Mouse (Mus musculus): ENCODE results near the gene Rnf168. TPM values are rescaled to one million over a fixed set of nuclear protein-coding genes. Genes with fewer than 3 reads are reported as not detected.

The Rnf168 gene
- polyA plus RNA-seq, 1 experiment from 2014 or later: 32.7 TPM

DNA sequence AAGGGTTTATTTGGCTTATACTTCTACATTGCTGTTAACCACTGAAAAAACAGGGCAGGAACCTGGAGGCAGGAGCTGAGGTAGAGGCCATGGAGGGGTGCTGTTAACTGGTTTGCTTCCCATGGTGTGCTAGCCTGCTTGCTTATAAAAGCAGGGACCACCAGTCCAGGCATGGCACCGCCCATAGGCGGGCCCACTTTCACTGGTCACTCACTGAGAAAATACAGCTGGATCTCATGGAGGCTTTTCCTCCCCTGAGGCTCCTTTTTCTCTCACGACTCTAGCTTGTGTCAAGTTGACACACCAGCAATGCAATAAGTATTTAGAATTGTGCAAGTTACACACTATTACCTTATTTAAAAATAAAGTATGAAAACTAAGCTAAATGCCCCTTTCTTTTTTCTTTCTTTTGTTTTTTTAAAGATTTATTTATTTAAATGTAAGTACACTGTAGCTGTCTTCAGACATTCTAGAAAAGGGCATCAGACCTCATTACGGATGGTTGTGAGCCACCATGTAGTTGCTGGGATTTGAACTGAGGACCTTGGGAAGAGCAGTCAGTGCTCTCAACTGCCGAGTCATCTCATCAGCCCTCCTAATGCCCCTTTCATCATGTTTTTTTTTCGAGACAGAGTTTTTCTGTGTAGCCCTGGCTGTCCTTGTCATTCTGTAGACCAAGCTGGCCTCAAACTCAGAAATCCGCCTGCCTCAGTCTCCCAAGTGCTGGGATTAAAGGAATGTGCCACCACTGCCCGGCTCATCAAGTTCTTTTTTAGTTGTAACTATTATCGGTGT, 53.8 kb downstream of the Rnf168 start:
- Histone ChIP-seq H3K4me2 (replicated peaks) (peak overlapping the region; percentile 60), H3K27ac (0 out of 2 replicates have a peak overlapping the region, but pooled peaks have one; percentile 96), H3K4me3 (peak overlapping the region; percentile 87), H3K27me3 (no peaks in the 10 kb centered on the region), H3K4me1 (peaks cover 13% of the 10 kb centered on the region), H3K9ac (no peak overlapping the region; the same call in 1 of the 2 replicates), H3K9me3 (replicated peaks) (no peaks in the 10 kb centered on the region), H3K36me3 (no peaks in the 10 kb centered on the region)
- no peak for ATAC-seq (ENCODE audit: low FRiP score)
- WGBS: 55% methylated on average over 9 of the region's 9 CpGs

DNA sequence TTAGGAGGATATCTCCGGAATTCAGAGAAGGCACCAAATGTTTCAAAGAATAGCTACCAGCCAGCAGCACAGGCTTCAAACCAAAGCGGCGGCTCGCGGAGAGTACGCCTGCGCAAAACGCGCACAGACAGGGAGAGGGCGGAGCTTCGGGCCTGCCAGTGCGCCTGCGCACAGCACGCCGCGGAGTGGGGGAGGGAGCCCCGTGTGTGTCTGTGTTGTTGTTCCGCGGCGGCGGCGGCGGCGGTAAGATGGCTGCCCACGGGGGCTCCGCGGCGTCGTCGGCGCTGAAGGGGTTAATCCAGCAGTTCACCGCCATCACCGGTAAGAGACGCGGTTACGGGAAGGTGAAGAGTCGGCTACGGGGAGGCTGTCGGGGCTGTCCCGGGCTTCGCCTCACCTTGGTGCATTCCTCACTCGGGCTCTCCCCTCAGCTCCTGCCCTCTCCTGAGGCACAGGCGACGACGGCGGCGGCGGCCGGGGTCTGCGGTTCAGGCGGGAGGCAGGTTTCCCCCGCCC, 54.8 kb downstream of the Rnf168 start, which contains the start of gene Ubxn7:
Ubxn7 (plus strand) TSS at position 218 of the 516 bp plus-strand sequence.
- Histone ChIP-seq H3K27me3 (no peaks in the 10 kb centered on the region), H3K4me1 (peaks cover 13% of the 10 kb centered on the region), H3K4me2 (replicated peaks) (peak within 1 kb of the TSS; percentile 60), H3K9ac (peak within 1 kb of the TSS; percentile 96), H3K27ac (peak within 1 kb of the TSS; percentile 96), H3K9me3 (replicated peaks) (no peaks in the 10 kb centered on the region), H3K4me3 (peak within 1 kb of the TSS; percentile 87), H3K36me3 (no peaks in the 10 kb centered on the region)
- WGBS: under 1% methylated on average over 51 of the region's 52 CpGs
- peak; percentile 96 for ATAC-seq (ENCODE audit: low FRiP score)

DNA sequence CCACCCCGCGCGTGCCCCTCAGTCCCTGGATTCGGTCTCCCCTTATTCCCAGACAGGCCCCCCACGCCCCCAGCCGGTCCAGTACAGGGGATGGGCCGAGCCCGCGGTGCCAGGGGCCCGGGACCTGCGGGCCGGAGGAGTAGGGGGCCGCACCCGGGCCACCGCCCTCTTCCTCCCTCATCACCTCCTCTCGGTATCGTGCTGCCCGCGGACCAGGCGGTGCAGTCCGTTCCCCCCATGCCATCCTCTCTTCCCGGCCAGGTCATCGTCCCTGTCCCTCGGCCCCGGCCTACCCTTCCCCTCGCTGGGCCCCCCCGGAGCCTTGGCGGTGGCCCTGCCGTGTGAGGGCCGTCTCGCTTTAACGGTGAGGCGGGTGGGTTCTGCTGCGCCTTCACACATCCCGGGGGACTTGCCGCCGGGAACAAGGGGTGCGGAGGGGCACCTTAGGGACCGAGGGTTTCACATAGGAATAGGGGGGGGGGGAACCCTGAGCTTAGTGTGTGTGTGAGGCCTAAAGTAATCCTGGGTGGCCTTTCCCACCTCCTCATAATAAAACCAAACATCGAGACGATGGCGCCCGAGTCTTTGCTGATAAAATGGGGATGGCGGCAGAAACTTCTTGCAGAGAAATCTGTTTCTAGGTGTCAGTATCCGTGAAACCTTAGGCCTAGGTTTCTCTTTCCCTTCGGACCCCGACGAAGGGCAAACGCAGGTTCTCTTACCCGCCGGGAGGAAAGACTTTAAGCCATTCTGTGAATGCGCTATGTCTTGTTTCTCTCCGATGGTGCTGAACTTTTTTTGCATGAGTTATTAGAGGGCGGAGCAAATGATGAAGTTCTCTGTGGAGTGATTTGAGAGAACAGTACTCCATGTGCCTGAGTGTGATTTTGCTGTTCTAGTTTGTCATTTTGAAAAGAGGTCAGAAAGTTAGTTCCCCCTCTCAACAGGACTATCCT, 55.6 kb downstream of the Rnf168 start:
- H3K4me1 ChIP-seq: peaks cover 13% of the 10 kb centered on the region
- H3K27me3 ChIP-seq: no peaks in the 10 kb centered on the region
- peak; percentile 86 for ATAC-seq (ENCODE audit: low FRiP score)
- under 1% methylated on average over 52 of the region's 54 CpGs for WGBS
- peak overlapping the region; percentile 87 for H3K4me3 ChIP-seq
- H3K4me2 ChIP-seq (replicated peaks): peak overlapping the region; percentile 60
- H3K9me3 ChIP-seq (replicated peaks): no peaks in the 10 kb centered on the region
- H3K9ac ChIP-seq: peak overlapping the region; percentile 96
- no peaks in the 10 kb centered on the region for H3K36me3 ChIP-seq
- H3K27ac ChIP-seq: peak overlapping the region; percentile 96

DNA sequence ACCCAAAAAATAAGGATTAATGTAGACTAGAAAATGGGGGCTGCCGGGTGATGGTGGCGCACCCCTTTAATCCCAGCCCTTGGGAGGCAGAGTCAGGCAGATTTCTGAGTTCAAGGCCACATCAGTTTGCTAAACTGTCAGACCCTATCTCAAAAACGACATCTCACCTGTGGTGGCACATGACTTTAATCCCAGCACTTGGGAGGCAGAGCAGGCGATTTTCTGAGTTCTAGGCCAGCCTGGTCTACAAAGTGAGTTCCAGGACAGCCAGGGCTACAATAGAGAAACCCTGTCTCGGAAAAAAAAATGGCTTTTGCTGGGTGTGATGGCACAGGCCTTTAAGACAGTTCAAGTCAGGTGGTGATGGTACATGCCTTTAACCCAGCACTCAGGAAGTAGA, 57.9 kb downstream of the Rnf168 start:
- Histone ChIP-seq H3K9me3 (replicated peaks) (no peaks in the 10 kb centered on the region), H3K9ac (no peak overlapping the region), H3K4me1 (peaks cover 13% of the 10 kb centered on the region), H3K4me3 (no peak overlapping the region), H3K36me3 (no peaks in the 10 kb centered on the region), H3K4me2 (replicated peaks) (no peak overlapping the region), H3K27ac (no peak overlapping the region), H3K27me3 (no peaks in the 10 kb centered on the region)
- 97% methylated on average over 5 of the region's 5 CpGs for WGBS
- ATAC-seq (ENCODE audit: low FRiP score): no peak

DNA sequence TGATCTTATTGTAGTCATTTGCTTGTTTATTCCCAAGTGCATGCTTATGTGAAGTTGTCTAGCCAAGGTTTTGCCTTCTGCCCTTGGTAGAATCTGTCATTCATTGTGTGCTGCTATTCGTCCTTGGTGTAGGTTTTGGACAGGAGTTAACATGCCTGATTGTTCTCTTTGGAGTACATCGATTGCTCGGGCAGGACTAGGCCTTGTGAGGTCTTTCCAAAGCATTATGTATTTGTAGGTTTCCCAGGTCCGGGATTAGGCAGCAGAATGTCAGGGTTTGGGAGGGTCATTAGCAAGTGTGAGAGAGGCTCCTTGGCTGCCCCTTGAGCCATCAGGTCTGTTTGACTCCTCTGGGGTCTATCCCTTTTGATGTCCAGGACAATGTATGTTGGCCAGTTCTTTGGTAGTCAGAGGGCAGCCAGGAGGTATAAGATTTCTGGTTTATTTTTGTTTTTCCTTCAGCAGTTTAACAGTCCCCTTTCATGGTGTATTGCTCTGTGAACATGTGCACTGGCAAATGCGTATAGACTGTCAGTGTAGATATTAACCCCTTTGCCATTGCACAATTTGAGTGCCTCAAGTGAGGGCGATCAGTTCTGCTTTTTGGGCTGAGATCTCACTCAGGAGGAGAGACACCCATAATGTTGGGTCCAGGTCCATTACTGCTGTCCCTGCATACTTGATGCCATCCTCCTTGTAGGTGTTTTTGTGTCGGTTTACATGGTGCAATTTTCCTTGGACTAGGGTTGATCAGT, 58.9 kb downstream of the Rnf168 start:
- H3K27ac ChIP-seq: no peak overlapping the region
- 87% methylated on average over 7 of the region's 7 CpGs for WGBS
- peaks cover 10% of the 10 kb centered on the region; the same call in 1 of the 2 replicates for H3K4me1 ChIP-seq
- no peaks in the 10 kb centered on the region for H3K36me3 ChIP-seq
- ATAC-seq (ENCODE audit: low FRiP score): no peak
- no peaks in the 10 kb centered on the region for H3K27me3 ChIP-seq
- H3K4me2 ChIP-seq (replicated peaks): no peak overlapping the region
- H3K9me3 ChIP-seq (replicated peaks): no peaks in the 10 kb centered on the region
- no peak overlapping the region for H3K9ac ChIP-seq
- H3K4me3 ChIP-seq: no peak overlapping the region

DNA sequence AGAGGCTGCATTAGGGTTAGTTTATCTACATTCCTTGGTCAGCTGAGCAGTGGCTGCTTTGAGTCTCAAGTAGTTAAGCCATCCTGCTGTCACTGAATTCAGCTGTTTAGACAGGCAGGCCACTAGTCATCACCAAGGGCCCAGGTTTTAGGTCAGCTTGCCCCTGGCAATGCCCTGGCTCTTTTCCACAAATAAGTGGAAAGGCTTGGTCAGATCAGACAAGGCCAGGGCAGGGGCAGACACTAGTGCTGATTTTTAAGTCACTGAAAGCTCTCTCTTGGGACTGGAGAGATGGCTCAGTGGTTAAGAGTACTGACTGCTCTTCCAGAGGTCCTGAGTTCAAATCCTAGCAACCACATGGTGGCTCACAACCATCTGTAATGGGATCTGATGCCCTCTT, 59.7 kb downstream of the Rnf168 start:
- Histone ChIP-seq H3K27ac (no peak overlapping the region), H3K4me3 (no peak overlapping the region), H3K27me3 (no peaks in the 10 kb centered on the region), H3K9me3 (replicated peaks) (no peaks in the 10 kb centered on the region), H3K4me2 (replicated peaks) (no peak overlapping the region), H3K4me1 (peaks cover 10% of the 10 kb centered on the region; the same call in 1 of the 2 replicates), H3K36me3 (no peaks in the 10 kb centered on the region), H3K9ac (no peak overlapping the region)
- no peak for ATAC-seq (ENCODE audit: low FRiP score)

DNA sequence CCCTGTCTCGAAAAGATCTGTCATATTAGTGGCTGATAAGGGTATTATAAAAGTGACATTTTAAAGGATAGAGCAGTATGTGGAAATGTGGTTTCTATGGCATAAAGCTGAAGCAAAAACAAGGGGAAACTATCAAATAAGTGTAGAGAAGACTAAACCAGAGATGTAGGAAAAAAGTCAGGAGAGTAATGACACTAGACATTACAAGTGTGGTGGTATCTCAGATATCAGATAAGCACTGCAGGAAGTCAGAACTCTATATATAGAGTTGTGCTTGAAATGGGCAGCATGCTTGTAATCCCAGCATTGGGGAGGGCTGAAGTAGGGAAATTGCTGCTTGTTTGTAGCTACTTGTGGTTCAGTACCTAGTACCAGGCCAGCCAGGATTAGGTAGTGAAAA, 63.2 kb downstream of the Rnf168 start:
- H3K36me3 ChIP-seq: no peaks in the 10 kb centered on the region
- ATAC-seq (ENCODE audit: low FRiP score): no peak
- no peaks in the 10 kb centered on the region for H3K9me3 ChIP-seq (replicated peaks)
- H3K4me3 ChIP-seq: no peak overlapping the region
- H3K27me3 ChIP-seq: no peaks in the 10 kb centered on the region
- H3K9ac ChIP-seq: no peak overlapping the region
- no peak overlapping the region for H3K4me2 ChIP-seq (replicated peaks)
- H3K27ac ChIP-seq: no peak overlapping the region
- H3K4me1 ChIP-seq: peaks cover 5% of the 10 kb centered on the region; the same call in 1 of the 2 replicates
- 97% methylated on average over 1 of the region's 1 CpGs for WGBS

DNA sequence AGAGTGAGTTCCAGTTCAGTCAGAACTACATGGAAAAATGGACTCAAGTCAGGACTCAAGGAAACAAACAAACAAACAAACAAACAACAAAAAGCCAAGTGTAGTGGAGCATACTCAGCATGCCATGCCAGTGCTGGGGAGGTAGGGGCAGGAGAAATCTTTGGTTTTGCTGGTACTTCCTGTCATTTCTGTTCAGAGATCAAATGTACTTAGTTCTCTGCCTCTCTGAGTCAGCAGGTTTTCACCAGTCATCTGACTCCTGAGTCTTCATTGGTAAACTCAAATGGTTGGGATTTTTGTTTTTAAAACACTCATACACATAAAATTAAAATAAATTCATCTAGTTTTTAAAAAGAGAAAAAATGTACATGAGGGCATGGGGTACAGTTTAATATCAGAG, 68.3 kb downstream of the Rnf168 start:
- Histone ChIP-seq H3K27me3 (no peaks in the 10 kb centered on the region), H3K9me3 (replicated peaks) (no peaks in the 10 kb centered on the region), H3K4me3 (no peak overlapping the region), H3K27ac (no peak overlapping the region), H3K36me3 (no peaks in the 10 kb centered on the region), H3K9ac (no peak overlapping the region), H3K4me1 (no peaks in the 10 kb centered on the region), H3K4me2 (replicated peaks) (no peak overlapping the region)
- ATAC-seq (ENCODE audit: low FRiP score): no peak

DNA sequence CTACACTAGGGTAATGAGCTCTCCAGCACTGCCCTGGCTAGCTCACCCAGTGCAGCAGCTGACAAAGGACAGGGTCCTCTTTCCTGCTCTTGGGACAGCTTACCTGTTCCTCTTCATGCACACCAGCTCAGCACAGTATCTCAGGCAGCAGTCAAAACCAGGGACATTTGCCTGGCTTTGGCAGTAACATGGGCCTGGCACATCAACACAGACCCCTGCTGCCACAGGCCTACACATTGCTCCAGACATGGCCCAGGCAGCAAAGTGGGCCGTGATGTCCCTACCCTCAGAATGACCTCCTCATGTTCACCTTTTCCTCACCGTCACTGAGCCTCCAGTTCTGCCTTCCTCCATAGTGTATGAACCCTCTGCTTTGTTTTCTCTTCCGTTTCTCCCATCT, 73.5 kb downstream of the Rnf168 start:
- Histone ChIP-seq H3K9ac (no peak overlapping the region), H3K36me3 (peaks cover 30% of the 10 kb centered on the region), H3K9me3 (replicated peaks) (no peaks in the 10 kb centered on the region), H3K4me1 (no peaks in the 10 kb centered on the region), H3K4me3 (no peak overlapping the region), H3K27ac (no peak overlapping the region), H3K27me3 (no peaks in the 10 kb centered on the region), H3K4me2 (replicated peaks) (no peak overlapping the region)
- ATAC-seq (ENCODE audit: low FRiP score): no peak
- 94% methylated on average over 3 of the region's 3 CpGs for WGBS

Data from hindbrain, embryonic 12.5 days (tissue).